Mouse (Mus musculus): ENCODE results near the gene Arid3a. TPM values are rescaled to one million over a fixed set of nuclear protein-coding genes. Genes with fewer than 3 reads are reported as not detected.

Arid3a gene
- total RNA-seq, 2 experiments from 2014 or later = 5.7 to 10.0 TPM

DNA sequence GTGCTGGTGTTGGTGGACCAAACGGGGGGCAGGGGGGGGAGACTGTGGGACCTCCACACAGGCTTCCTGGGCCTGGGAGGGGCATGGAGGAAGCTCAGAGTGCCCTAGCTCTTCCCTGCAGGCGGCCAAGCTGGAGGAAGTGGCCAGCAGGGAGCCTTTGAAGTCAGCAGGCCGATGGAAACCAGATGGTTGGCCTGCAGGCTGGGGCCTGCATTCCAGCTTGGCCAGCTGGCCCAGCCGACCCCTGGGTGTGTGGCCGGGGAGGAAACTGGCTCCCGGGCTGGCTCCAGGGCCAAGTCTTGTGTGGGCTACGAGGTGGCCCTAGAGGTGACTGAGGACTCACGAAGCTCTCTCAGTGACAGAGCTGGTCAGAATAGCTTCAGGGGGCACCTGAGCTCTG is 5.9 kb downstream of the Arid3a start:
- no peak for DNase-seq (ENCODE audit: extremely low spot score in 1 of 2, low spot score in 2 of 2)
- Histone ChIP-seq H3K27ac (peak overlapping the region; percentile 60; the same call in 1 of the 2 replicates), H3K4me3 (no peak overlapping the region)
- intact Hi-C loops (cut with DNase I) = no loop called here
- TF ChIP-seq CTCF (IDR thresholded peaks at IDR 0.05) = peak; percentile 1; the same call in 1 of the 2 replicates

DNA sequence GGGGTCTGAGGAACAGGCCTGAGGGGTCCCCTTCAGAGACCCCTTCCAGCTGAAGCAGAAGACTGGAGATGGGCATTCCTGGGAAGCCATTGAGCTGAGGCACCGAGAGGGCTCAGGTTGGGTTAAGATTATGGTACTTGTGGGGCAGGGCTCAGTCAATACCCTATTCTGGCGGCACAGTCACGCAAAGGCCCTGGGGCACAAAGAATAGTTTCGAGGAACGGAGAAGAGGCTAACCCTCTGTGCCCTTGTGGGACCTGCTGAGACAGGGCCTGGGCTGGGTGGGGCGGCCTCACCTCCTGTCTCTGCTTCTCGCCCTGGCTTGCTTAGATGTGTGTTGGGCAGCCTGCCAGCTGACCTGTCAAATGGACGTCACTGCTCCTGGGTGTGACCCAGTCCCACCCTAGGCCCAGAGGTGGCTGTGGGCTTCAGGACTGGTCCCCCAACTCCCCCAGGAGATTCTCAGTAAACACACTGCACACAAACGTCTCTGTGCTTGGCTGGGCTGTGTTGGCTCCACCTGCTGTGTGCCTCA is 6.4 kb downstream of the Arid3a start:
- H3K27ac ChIP-seq = peak overlapping the region; percentile 60; the same call in 1 of the 2 replicates
- intact Hi-C loops (cut with DNase I) = no loop called here
- H3K4me3 ChIP-seq = no peak overlapping the region
- TF ChIP-seq CTCF (IDR thresholded peaks at IDR 0.05) = no peak
- no peak for DNase-seq (ENCODE audit: extremely low spot score in 1 of 2, low spot score in 2 of 2)

DNA sequence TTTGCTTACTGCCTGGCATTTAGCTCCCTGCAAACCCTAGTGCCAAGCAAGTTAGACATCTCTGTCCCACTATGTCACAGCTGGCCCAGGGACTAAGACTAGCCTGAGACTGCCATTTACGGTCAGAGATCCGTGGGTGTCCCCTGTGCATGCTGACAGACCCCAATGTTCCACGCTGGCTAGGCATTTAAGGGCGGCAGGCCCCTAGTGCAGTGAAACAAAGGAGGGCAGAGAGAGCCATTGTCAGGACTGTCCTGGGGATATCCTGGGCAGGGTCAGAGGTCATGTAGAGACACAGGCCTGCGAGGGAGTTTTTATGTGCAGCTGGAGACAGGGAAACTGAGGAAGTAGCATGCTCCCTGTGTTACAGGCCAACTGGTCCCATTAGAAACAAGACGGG is 7.0 kb downstream of the Arid3a start:
- intact Hi-C loops (cut with DNase I) = no loop called here
- no peak for DNase-seq (ENCODE audit: extremely low spot score in 1 of 2, low spot score in 2 of 2)
- Histone ChIP-seq H3K4me3 (no peak overlapping the region), H3K27ac (0 out of 2 replicates have a peak overlapping the region, but pooled peaks have one; percentile 16)
- TF ChIP-seq CTCF (IDR thresholded peaks at IDR 0.05) = no peak

DNA sequence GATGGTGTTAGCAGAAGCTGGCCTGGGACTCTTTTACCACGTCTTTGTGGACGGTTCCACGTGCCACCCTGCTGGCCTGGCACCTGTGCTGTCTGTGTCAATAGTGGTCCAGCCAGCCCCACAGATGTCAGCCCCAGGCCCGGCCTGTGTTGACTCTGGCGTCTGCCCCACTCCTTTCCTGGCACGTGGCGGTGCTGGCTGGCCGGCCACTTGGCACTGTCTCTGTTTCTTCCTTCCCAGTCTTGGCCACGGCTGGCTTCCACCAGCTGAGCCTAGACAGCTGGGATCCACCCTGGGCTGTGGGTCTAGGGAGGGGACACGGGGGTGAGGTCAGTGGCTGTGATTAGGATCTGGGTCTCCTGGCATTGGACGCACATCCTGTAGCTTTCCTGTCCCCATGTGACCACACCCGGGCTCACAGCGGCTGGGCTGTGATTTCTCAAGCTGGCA is 7.5 kb downstream of the Arid3a start:
- Histone ChIP-seq H3K4me3 (no peak overlapping the region), H3K27ac (0 out of 2 replicates have a peak overlapping the region, but pooled peaks have one; percentile 16)
- peak; percentile 51 to 68 for DNase-seq (ENCODE audit: extremely low spot score in 1 of 2, low spot score in 2 of 2)
- no peak for TF ChIP-seq CTCF (IDR thresholded peaks at IDR 0.05)
- intact Hi-C loops (cut with DNase I) = no loop called here

DNA sequence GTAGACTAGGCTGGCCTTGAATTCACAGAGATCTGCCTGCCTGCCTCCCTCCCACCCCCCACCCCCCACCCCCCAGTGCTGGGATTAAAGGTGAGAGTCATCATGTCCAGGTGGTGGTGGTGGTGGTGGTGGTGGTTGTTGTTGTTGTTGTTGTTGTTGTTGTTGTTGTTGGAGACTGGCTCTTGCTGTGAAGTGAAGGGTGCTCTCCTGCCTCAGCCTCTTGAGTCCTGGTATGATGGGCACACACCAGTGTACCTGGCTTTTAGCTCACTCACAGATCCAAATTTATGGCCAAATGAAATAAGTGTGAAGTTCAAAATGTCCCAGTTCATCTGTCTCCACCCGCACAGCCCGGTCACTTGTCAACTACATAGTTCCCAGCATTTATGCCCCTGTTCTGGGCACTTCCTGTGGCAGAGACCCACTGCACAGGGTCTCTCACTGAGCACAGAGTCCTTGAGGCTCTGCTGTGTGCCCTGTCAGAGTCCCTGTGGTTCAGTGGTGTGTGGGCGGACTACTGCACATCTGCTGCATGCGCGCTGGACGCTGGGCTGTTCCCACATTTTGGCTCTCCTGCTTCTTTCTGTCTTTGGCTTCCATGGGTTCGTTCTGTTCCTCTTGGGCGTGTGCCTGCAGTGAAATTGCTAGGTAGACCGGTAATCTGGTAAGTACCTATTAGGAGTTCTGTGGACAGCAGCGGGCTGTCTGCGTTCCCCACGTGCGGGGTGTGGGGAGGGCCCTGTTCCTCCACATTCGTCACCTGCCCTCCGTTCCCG is 8.1 kb downstream of the Arid3a start:
- Histone ChIP-seq H3K4me3 (no peak overlapping the region), H3K27ac (0 out of 2 replicates have a peak overlapping the region, but pooled peaks have one; percentile 10)
- no peak for DNase-seq (ENCODE audit: extremely low spot score in 1 of 2, low spot score in 2 of 2)
- intact Hi-C loops (cut with DNase I) = no loop called here
- TF ChIP-seq CTCF (IDR thresholded peaks at IDR 0.05) = no peak

DNA sequence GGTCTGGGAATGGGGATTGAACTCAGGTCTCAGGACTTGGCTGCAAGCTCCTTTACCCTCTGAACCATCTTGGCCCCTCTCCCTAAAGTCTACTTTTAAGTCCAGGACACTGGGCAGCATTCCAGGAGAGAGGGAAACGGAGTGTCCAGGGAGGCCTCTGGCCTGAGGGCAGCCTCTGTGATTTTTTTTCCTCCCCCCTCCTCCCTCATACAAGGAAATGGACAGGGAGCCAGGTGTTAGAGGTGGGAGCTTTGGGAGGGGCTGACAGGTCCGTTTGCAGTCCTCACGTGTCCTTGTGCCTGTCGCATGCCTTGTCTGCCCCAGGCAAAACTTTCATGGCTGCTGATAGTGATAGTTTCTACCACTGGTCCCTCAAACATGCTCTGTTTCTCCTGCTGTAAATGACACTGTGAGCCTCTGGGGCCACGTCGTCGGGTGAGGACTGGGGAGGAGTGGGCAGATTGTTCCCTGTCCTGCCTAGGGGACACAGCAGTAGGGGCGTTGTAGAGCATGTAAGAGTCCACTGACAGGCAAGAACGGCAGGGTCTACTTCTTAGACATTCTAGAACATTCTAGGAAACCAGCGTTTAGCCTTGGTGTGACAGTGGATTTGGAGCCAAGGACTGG is 9.6 kb downstream of the Arid3a start:
- intact Hi-C loops (cut with DNase I) = no loop called here
- H3K27ac ChIP-seq = no peak overlapping the region
- TF ChIP-seq CTCF (IDR thresholded peaks at IDR 0.05) = no peak
- DNase-seq (ENCODE audit: extremely low spot score in 1 of 2, low spot score in 2 of 2) = no peak
- no peak overlapping the region for H3K4me3 ChIP-seq

DNA sequence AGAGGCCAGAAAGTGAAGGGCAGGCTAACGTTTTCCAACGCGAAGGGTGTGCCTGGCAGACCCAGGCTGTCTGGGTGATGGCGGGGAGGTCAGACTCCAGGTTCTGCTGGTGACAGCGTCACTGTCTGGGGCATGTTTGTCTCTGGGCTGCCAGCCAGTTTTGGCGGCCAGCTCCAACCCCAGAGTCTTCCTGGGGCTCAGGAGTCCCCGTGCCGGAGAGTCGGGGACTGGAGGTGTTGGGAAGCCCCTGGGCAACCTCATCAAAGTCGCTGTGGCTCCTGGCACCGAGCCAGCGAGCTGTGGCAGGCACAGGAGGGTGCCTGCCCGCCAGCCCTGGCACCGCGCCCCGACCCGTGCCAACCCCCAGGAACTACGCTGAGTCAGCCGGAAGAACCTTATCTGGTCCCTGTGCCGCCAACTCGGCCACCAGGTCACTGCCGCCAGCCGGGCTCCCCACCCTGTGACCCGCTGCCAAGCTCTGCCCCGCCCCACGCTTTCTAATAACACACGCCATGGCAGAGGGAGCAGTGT is 10.1 kb downstream of the Arid3a start:
- no peak for TF ChIP-seq CTCF (IDR thresholded peaks at IDR 0.05)
- intact Hi-C loops (cut with DNase I) = no loop called here
- Histone ChIP-seq H3K4me3 (no peak overlapping the region), H3K27ac (no peak overlapping the region)
- no peak for DNase-seq (ENCODE audit: extremely low spot score in 1 of 2, low spot score in 2 of 2)

DNA sequence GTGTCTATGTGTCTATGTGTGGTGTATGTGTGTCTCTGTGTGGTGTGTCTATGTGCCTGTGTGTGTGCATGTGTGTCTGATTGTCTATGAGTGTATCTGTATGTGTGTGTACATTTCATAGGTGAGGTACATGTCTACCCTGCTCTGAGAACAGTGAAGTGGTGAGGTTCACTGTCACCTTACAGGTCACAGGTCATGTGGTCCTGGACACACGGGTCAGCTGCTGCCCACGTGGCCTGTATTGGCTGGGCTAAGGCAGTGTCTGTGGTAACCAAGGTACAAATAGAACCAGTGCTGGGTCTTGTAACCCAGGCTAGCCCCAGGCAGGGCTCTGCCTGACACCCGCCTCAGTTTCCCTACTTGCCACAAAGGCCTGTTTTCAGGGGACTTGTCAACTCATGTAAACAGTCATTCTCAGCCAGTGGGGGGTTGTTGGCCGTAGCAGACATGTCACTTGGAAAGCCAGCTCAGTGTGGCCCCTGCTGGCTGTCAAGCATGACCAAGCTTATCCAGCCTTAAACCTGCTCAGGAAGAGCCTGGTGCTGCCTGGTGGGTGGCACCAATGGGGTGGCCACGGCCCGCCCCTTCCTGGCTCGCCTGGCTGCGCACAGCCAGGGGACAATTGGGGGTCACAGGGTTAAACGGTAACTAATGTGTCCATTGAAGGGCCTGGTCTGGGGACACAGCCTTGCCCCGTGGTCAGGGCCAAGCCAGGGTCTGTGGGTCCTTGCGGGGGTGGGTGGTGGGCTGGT is 11.1 kb downstream of the Arid3a start:
- intact Hi-C loops (cut with DNase I) = no loop called here
- Histone ChIP-seq H3K27ac (no peak overlapping the region), H3K4me3 (no peak overlapping the region)
- DNase-seq (ENCODE audit: extremely low spot score in 1 of 2, low spot score in 2 of 2) = no peak
- TF ChIP-seq CTCF (IDR thresholded peaks at IDR 0.05) = no peak

DNA sequence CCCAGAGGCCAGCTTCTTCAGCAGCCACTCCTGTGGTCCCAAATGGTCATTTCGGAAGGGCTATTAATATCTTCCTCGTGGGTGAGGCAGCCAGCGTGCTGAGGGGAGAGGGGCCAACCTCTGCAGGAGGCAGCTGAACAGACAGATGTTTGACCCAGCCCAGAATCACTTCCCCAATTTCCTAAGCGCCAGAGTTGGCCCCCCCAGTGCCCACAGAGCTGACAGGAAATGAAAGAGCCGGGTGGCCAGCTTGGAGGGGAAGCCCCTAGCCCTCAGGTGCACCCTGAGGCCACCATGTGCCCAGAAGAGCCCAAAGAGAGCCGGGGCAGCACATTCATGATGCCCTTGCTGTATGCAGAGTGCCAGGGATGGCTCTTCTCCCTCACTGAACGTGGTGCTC is 13.9 kb downstream of the Arid3a start:
- no peak for DNase-seq (ENCODE audit: extremely low spot score in 1 of 2, low spot score in 2 of 2)
- Histone ChIP-seq H3K27ac (no peak overlapping the region), H3K4me3 (no peak overlapping the region)
- intact Hi-C loops (cut with DNase I) = no loop called here
- no peak for TF ChIP-seq CTCF (IDR thresholded peaks at IDR 0.05)

DNA sequence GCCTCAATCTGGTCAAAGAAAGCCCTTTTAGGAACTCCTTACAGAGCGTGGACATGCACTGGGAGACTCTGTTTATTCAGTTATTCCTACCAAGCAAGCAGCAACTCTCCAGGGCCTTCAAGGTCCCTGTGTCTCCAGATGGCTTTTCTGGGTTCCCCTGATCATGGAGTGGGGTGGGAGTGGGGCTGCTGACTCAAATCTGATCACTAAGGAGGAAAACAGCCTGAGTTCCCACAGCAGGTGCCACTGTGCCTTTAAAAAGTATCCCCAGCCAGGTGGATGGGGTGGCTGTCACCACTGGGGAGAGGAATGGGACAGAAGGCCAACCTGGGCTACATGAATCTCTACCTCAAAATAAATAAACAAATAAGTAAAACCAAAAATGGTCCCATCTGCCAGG is 16.1 kb downstream of the Arid3a start:
- intact Hi-C loops (cut with DNase I) = no loop called here
- DNase-seq (ENCODE audit: extremely low spot score in 1 of 2, low spot score in 2 of 2) = no peak
- no peak for TF ChIP-seq CTCF (IDR thresholded peaks at IDR 0.05)
- H3K27ac ChIP-seq = no peak overlapping the region
- H3K4me3 ChIP-seq = no peak overlapping the region

DNA sequence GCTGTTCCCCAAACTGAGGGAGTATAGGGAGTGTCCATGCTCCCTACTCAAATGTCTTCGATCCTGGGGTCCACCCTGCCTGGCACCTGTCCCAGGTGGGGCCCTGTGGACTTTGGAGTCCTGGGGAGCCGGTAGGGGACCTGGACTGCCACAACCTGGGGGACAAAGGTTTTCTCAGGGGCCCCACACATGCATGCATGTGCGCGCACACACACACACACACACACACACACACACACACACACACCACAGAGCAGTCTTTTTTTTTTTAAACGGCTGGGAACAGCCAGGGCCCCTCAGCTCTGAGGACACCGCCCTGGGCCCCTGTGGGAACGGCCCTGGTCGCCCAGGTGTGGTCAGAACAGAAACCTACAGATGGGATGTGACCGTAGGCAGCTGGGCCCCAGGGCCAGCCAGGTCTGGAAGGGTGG is 16.6 kb downstream of the Arid3a start:
- Histone ChIP-seq H3K4me3 (no peak overlapping the region), H3K27ac (no peak overlapping the region)
- no peak for DNase-seq (ENCODE audit: extremely low spot score in 1 of 2, low spot score in 2 of 2)
- intact Hi-C loops (cut with DNase I) = no loop called here
- no peak for TF ChIP-seq CTCF (IDR thresholded peaks at IDR 0.05)

Measured in left cerebral cortex, adult 2 months (tissue).